Mouse (Mus musculus) adrenal gland, adult 8-10 months (tissue): ENCODE data around the gene Snrpd2. TPM values are rescaled to one million over a fixed set of nuclear protein-coding genes. Genes with fewer than 3 reads are reported as not detected.

Experiments used
- DNase-seq: peaks from one replicate; pipeline ENCODE4 v3.0.0; 2022
- microRNA-seq, 2 experiments: library from miRNA; unstranded; fragments of <30 nt; microRNA quantifications; one replicate each; pipeline ENCODE4 v1.2.0; 2022
- total RNA-seq, 4 experiments: library from RNA; stranded (reverse); gene quantifications; 2 replicates each; pipeline ENCODE4 v1.2.4; 2022

Snrpd2 gene
- total RNA-seq, 4 experiments from 2014 or later = 86.1 to 97.7 (median 92.4) TPM

DNA sequence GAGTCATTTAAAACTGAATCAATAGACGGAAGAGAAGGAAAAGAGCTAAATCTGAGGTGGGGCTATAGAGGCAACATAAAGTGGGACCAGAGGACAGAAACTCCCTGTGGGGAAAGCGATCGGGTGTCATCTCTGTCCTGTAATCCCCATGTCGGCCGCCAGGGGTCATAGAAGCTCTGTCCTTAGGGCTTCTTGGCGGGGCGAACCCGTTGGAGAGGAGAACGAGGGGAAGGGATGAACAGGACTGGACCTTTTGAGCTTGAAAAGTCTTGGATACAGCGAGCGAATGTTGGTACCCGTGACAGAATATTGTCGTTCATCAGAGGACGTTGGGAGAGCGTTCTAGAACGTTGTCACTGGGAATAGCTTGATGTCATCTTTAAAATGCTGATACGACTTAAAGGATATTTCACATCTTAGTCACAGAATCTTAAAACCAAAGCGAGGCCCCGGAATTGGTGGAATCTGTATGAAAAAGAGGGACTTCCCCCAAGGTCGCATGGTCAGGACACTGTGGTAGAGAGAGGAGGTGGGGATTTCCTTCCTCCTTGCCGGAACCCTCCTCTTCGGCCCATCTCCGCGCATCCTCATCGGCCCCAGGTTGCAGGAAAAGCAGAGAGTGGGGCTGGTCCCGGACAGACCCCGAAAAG is 29.0 kb downstream of the Snrpd2 start:
- no peak for DNase-seq

DNA sequence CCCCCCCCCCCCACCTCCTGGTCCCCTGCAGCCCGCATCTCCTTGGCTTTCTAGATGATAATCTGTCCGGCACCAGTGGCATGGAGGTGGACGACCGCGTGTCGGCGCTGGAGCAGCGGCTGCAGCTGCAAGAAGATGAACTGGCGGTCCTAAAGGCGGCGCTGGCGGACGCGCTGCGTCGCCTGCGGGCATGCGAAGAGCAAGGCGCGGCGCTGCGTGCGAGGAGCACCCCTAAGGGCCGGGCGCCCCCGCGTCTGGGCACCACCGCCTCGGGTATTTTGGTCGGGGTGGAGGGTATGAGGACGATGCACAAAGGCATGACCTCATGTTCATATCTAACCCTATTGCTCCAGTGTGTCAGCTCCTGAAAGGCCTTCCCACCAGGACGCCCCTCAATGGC is 29.7 kb downstream of the Snrpd2 start:
- peak; percentile 60 for DNase-seq

DNA sequence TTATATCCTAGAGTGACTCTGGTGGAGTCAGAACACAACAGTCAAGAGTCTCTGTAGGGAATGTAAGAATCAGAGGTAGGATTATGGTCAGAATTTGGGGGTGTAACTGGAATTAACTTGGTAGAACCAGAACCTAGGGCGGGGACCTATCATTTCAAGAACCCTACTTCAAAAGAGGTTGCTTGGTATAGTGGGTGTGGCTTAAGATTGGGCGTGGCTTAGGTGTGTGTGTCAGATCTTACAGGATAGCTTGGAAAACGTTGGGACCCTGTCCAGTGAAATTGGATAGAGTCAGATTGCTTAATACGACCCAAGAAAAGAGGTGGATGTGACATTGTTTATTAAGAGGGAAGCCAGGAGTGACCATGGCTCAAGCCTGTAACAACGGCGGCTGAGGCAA is 30.4 kb downstream of the Snrpd2 start:
- no peak for DNase-seq

DNA sequence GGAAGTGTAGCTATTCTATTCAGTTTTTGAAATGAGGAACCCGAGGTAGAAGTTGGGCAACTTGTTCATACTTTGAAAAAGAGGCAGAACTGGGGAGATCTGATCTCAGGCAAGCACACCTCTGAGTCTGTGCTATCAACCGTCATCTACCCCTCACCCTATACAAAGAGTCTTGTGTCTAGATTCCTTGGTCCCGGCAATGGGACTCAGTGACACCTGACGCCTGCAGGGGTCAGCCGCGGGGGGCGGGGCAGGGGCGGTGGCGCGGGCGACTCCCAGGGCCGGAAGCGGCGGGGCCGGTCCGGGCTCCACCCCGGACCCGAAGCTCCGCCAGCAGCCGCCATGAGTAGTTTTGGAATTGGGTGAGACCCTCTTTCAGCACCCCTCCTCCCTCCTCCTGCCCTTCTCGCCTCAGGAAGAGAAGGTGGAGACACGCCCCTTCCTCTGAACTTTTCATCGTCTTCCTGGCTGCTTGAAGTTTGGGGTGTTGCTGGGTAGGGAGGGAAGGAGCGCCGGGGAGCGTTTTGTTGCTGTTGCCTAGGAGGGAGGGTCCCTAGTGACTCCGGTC is 31.4 kb downstream of the Snrpd2 start:
- no peak for DNase-seq

DNA sequence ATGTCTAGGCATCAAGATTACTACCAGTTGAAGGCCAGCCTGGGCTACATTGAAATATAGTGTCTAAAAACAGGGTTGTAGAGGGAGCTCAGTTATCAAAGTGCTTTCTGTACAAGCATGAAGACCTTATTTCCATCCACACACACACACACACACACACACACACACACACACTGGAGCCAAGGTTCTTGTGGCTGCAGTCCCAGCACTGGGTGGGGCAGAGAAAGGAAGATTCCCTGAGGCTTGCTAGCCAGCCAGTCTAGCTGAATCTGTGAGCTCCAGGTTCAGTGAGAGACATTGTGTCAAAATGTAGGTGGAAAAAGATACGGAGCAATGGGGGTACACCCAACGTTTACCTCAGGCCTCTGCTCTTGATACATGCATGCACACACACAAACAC is 34.7 kb downstream of the Snrpd2 start:
- no peak for DNase-seq

DNA sequence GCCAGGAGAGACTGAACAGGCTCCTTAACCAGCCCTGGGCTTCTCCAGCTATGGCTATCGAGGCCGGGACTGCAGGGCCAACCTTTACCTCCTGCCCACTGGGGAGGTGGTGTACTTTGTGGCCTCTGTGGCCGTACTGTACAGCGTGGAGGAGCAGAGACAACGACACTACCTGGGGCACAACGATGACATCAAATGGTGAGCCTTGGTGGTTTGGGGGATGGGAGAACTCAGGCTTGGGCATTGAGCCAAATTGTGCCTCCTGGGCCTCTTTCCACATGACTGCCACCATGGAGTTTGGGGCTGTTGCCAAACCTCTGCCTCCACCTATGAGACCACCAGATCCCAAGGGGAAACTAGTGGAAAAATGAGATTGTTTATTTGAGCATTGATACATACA is 35.2 kb downstream of the Snrpd2 start:
- DNase-seq = no peak

DNA sequence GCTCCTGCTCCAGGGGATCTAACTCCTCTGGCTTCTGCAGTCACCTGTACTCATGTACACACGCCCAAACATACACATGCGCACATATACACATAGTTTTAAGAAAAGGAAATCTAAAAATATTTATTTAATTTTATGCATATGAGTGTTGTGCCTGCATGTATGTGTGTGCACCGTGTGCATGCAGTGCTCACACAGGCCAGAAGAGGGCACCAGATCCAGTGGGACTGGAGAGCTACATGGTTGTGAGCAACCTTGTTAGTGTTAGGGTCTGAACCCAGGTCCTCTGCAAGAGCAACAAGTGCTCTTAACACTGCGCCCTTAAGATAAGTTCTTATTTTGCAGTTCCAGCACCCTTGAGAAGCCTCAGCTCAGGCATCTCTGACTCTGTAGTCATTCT is 45.2 kb downstream of the Snrpd2 start:
- DNase-seq = no peak

DNA sequence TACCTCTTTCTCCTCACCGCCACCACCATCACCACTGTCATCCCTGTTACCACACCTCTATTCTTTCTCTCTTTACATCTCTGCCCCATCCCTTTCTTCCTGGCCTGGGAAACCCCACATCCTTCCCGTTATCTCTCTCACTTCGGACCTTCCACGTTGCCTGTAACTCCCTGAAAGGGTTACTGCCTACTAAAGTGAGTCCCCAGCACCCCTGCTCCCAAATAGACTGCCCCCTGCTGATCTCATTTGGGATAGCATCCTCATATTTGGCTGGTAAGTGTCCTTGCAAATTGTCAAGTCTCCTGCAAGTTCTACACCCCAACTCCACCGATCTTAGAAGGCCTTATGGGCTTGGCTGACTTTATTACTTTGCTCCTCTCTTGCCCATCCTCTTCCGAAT is 47.2 kb downstream of the Snrpd2 start:
- no peak for DNase-seq

DNA sequence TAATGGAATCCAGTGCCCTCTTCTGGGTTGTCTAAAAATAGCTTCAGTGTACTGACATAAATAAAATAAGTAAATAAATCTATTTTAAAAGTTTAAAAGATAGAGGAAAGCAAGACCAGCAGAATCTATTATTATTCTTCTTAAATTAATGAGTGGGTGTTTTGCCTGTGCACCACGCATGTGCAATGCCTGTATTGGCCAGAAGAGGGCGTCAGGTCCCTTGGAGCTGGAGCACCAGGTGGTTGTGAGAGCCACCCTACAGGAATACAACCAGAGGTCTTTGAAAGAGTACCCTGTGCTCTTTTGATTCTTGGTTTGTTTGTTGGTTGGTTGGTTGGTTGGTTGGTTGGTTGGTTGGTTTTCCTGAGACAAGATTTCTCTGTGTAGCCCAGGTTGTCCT is 48.5 kb downstream of the Snrpd2 start:
- no peak for DNase-seq

DNA sequence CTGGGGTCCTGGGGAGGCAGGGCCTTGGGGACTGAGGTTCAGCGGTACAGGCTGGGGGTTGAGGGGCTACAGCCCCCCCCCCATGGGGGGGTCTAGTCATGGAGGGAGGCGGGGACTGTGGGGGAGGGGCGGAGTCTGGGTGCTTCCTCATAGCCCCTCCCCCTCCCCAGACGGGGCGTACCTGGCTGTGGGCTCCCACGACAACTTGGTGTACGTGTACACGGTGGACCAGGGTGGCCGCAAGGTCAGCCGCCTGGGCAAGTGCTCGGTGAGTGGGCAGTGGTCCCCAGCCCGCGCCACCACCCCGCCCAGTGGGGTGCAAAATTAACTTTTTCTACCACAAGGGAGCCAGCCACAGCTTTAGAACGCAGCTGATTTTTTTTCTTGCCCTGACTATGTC is 52.1 kb downstream of the Snrpd2 start:
- no peak for DNase-seq

DNA sequence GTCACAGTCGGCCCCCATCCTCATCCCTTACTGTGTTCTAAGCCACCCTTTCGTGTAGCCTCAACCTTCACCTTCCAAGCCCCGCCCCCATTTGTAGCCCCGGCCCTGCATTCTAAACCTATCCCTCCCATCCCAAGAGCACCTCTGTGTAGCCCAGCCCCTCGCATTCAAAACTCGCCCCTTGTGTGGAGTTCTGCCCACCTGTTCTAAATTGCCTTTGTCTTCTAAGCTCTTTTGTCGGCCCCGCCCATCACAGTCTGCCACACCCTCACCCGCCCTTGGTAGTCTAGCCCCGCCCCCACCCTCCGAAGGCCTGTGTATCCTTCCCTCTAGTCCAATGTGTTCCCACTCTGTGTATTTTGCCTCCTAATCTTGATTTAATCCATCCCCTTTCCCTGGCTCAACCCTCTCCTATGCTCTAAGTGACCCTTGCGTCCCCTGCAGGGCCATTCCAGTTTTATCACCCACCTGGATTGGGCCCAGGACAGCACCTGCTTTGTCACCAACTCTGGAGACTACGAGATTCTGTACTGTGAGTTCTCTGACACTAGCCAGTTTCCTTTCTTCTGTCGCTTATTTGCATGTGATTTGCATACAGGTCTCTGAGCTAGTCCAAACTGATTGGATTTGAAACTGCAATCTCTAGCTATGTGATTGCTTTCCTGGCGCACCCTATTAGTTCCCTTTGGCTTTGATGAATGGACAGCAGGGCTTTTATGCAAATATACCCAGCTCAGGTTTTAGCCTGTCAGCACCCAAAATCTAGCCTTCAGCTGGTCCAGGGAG is 52.7 kb downstream of the Snrpd2 start:
- no peak for DNase-seq

Small RNA genes within 50 kb of the gene (microRNA-seq; reads per million reads assigned to microRNA genes)
- 497 to 722 reads per million in 2 experiments for gene Mir330

Other genes with a start within 250 kb of the Snrpd2 start
- gene Ccdc61, start 239.3 kb upstream of the Snrpd2 start, total RNA-seq = 10 to 100 TPM; 12.6 to 18.4 (median 14.0) TPM
- gene Nova2, start 223.8 kb upstream of the Snrpd2 start, total RNA-seq = 1 to 10 TPM; 5.6 to 9.2 (median 7.1) TPM
- gene Nanos2, start 162.3 kb upstream of the Snrpd2 start, total RNA-seq = not detected
- gene Mypop, start 158.5 kb upstream of the Snrpd2 start, total RNA-seq = 10 to 100 TPM; 11.4 to 18.0 (median 15.5) TPM
- gene Irf2bp1, start 145.7 kb upstream of the Snrpd2 start, total RNA-seq = 10 to 100 TPM; 49.0 to 52.8 (median 50.9) TPM
- gene Foxa3, start 126.2 kb upstream of the Snrpd2 start, total RNA-seq = under 1 TPM in 1 of 4 experiments, not detected in 3; 0.12 TPM
- gene Sympk, start 125.3 kb upstream of the Snrpd2 start, total RNA-seq = 100 to 1,000 TPM; 110 to 113 (median 111) TPM
- gene Rsph6a, start 95.0 kb upstream of the Snrpd2 start, total RNA-seq = under 1 TPM in 1 of 4 experiments, not detected in 3; 0.24 TPM
- gene Dmwd, start 73.5 kb upstream of the Snrpd2 start, total RNA-seq = 10 to 100 TPM; 54.9 to 74.1 (median 62.4) TPM
- gene Dmpk, start 65.9 kb upstream of the Snrpd2 start, total RNA-seq = 100 to 1,000 TPM; 118 to 287 (median 209) TPM
- 10 to 100 TPM; 16.8 to 27.8 (median 20.2) TPM for gene Six5, start 55.1 kb upstream of the Snrpd2 start, total RNA-seq
- not detected for gene Gm4969, start 31.4 kb upstream of the Snrpd2 start, total RNA-seq
- gene Fbxo46, start 29.9 kb upstream of the Snrpd2 start, total RNA-seq = 10 to 100 TPM; 13.6 to 17.6 (median 16.1) TPM
- 10 to 100 TPM; 18.0 to 24.0 (median 23.9) TPM for gene Qpctl, start 431 bp upstream of the Snrpd2 start, total RNA-seq
- 1 to 10 TPM in 1 of 4 experiments, under 1 TPM in 3; 0.17 to 1.5 (median 0.64) TPM for gene Gipr, start 16.4 kb downstream of the Snrpd2 start, total RNA-seq
- 10 to 100 TPM; 56.2 to 79.2 (median 69.6) TPM for gene Eml2, start 26.7 kb downstream of the Snrpd2 start, total RNA-seq
- gene Gpr4, start 62.8 kb downstream of the Snrpd2 start, total RNA-seq = 10 to 100 TPM in 2 of 4 experiments, 1 to 10 TPM in 2; 5.7 to 15.2 (median 8.2) TPM
- gene Opa3, start 78.6 kb downstream of the Snrpd2 start, total RNA-seq = 10 to 100 TPM; 32.4 to 41.5 (median 33.7) TPM
- 10 to 100 TPM; 44.8 to 70.6 (median 59.1) TPM for gene Vasp, start 122.1 kb downstream of the Snrpd2 start, total RNA-seq
- gene Ppm1n, start 130.3 kb downstream of the Snrpd2 start, total RNA-seq = not detected
- gene Rtn2, start 132.9 kb downstream of the Snrpd2 start, total RNA-seq = 10 to 100 TPM in 1 of 4 experiments, 1 to 10 TPM in 3; 3.8 to 15.0 (median 6.8) TPM
- gene Fosb, start 160.3 kb downstream of the Snrpd2 start, total RNA-seq = 1 to 10 TPM; 1.6 to 9.4 (median 5.6) TPM
- gene Ercc1, start 195.1 kb downstream of the Snrpd2 start, total RNA-seq = 10 to 100 TPM; 32.4 to 56.3 (median 41.6) TPM
- gene Cd3eap, start 209.8 kb downstream of the Snrpd2 start, total RNA-seq = 10 to 100 TPM; 12.9 to 15.2 (median 13.5) TPM
- 10 to 100 TPM in 1 of 4 experiments, 1 to 10 TPM in 3; 6.4 to 12.5 (median 8.4) TPM for gene Ppp1r13l, start 210.0 kb downstream of the Snrpd2 start, total RNA-seq
- 10 to 100 TPM; 31.0 to 44.8 (median 39.2) TPM for gene Ercc2, start 232.3 kb downstream of the Snrpd2 start, total RNA-seq